Mouse (Mus musculus): ENCODE data around the gene St6galnac6. TPM values are rescaled to one million over a fixed set of nuclear protein-coding genes. Genes with fewer than 3 reads are reported as not detected.

Gene St6galnac6
- polyA plus RNA-seq, 1 experiment = 39.3 TPM

DNA sequence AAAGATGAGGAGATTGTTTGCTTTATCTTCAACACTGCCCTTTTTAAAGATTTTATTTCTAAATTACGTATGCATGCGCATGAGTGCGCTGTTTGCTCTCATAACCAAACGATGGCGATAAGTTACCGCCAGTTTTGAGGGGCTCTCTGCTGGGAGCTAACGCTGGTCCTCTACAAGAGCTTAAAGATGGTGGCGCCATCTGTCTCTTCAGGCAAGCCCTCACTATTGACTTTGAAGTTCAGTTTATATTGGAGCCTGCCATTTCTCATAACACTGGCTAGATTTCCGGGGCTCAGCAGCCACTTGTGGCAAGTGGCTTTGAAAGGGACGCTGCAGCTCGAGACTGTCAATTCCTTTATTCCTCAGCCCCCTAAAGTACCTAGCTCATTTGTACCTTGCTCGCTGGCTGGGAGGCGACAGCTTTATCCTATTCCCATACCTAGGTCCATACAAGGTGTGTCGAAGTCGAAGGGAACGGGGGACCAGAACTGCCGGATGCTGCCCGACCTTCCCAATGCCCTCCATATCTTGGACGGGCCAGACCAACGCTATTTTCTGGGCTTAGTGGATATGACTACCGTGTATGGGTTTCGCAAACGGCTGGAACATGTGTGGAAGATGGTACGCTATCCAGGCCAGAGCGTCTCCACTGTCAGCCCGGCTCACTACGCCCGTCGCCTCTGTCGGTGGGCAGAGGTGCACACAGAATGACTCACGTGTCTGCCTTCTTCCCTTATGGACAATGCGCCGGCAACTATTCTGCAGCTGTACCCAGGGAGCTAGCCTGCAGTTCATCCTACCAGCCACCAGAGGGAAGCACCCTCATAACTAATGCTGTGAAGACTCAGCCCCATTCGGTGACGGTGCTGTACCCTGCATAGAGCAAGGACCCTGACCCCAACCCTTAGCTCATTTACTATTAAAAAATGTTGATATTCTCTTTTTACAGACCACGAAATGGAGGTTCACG is 16.4 kb upstream of the St6galnac6 start:
- no peak overlapping the region for H3K4me3 ChIP-seq (ENCODE audit: insufficient read depth, low read length)

DNA sequence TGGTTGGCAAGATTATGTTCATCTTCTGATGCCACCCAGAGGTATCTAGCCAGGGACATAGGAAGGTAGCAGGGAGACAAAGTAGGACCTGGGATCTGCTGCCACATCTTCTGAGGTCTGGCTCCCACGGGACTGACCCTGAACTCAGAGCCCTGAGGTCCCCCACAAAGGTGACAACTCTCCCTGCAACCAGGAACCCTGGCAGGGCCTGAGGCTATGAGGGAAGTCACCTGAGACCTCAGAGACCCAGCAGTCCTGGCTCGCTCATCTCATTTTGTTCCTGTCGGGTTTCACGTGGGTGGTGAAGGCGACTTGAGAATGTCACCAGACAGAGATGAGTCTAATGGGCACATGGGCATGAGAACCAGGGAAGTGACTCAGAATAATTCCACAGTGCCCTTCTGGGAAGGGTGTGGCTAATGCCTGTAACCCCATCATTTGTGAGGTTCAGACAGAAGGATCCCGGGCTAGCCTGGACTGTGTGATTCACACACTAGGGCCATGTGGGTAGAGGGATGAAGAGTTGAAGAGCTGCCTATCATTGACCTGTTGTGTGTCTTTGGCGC is 14.3 kb upstream of the St6galnac6 start:
- peaks cover 7% of the 10 kb centered on the region for H3K4me1 ChIP-seq (ENCODE audit: control insufficient read depth, insufficient read depth, low read length)
- TF ChIP-seq CTCF (IDR thresholded peaks at IDR 0.05; ENCODE audit: borderline replicate concordance, insufficient read depth, low read length) (no peak), POLR2A (IDR thresholded peaks at IDR 0.05; ENCODE audit: low read depth, low read length) (no peak)
- H3K4me3 ChIP-seq (ENCODE audit: insufficient read depth, low read length) = no peak overlapping the region
- H3K27ac ChIP-seq (ENCODE audit: insufficient read depth, low read length) = no peak overlapping the region

More for the DNA sequence above, 16.4 kb upstream of the St6galnac6 start:
- H3K27ac ChIP-seq (ENCODE audit: insufficient read depth, low read length) = no peak overlapping the region
- peaks cover 5% of the 10 kb centered on the region for H3K4me1 ChIP-seq (ENCODE audit: control insufficient read depth, insufficient read depth, low read length)
- TF ChIP-seq POLR2A (IDR thresholded peaks at IDR 0.05; ENCODE audit: low read depth, low read length) = no peak; the same call in 1 of the 2 replicates
- peak; percentile 91 for TF ChIP-seq CTCF (IDR thresholded peaks at IDR 0.05; ENCODE audit: borderline replicate concordance, insufficient read depth, low read length)

DNA sequence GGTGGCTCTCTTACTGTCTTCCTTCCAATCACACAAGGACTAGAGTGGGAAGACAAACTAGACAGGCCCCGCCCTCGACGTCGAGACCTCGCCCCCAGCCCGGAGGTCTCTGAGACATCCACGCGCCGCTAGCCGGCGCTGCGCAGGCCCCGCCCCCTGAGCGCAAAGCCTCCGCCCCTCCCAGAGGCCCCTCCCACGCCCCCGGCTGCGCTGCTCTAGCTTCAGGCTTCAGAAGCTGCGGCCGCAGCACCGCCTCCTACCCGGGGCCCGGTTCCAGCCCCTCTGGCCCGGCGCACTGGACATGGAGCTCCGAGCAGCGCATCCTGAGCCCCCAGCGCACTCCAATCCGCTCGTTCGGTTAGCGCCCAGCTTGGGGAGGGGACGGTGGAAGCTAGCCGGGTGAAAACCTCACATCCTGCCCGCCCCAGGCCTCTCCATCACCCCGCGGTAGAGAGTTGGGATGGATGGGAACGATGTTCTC is 12.6 kb upstream of the St6galnac6 start, which contains the start of gene St6galnac4:
Gene St6galnac4 (plus strand): TSS at position 225 of the 481 bp plus-strand sequence.
- H3K4me1 ChIP-seq (ENCODE audit: control insufficient read depth, insufficient read depth, low read length) = peaks cover 7% of the 10 kb centered on the region
- peak; percentile 76 for TF ChIP-seq POLR2A (IDR thresholded peaks at IDR 0.05; ENCODE audit: low read depth, low read length)
- TF ChIP-seq CTCF (IDR thresholded peaks at IDR 0.05; ENCODE audit: borderline replicate concordance, insufficient read depth, low read length) = no peak
- peak within 1 kb of the TSS; percentile 36 for H3K27ac ChIP-seq (ENCODE audit: insufficient read depth, low read length)
- peak within 1 kb of the TSS; percentile 87 for H3K4me3 ChIP-seq (ENCODE audit: insufficient read depth, low read length)

DNA sequence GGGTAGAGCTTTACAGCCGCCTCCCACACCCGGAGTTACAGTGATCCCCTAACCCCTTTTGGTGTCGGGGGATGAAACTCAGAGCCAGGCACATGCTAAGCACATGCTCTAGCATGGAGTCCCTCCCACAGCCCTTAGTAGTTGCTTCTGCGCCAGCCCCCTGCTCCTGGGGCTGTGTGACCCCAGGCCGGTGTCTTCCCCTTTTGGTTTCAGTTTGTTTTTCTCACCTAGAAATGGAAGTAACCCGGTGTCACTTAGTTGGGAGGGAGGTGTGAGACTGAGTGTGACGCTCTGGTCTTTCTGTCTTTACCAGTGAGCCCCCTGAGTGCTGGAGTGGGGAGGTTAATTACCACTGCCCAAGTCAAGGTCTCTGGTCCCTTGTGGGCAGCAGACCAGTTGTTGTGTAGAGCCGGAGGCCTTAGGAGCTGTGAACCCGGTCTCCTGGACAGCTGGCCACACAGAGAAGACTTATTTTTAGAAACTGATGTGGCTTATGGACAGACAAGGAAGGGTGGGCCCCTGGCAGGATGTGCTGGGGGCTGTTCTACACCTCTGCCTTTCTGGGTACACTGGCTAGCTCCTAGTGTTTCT is 11.7 kb upstream of the St6galnac6 start:
- no peak overlapping the region for H3K27ac ChIP-seq (ENCODE audit: insufficient read depth, low read length)
- peaks cover 7% of the 10 kb centered on the region for H3K4me1 ChIP-seq (ENCODE audit: control insufficient read depth, insufficient read depth, low read length)
- TF ChIP-seq CTCF (IDR thresholded peaks at IDR 0.05; ENCODE audit: borderline replicate concordance, insufficient read depth, low read length) (no peak), POLR2A (IDR thresholded peaks at IDR 0.05; ENCODE audit: low read depth, low read length) (no peak)
- H3K4me3 ChIP-seq (ENCODE audit: insufficient read depth, low read length) = peak overlapping the region; percentile 87

DNA sequence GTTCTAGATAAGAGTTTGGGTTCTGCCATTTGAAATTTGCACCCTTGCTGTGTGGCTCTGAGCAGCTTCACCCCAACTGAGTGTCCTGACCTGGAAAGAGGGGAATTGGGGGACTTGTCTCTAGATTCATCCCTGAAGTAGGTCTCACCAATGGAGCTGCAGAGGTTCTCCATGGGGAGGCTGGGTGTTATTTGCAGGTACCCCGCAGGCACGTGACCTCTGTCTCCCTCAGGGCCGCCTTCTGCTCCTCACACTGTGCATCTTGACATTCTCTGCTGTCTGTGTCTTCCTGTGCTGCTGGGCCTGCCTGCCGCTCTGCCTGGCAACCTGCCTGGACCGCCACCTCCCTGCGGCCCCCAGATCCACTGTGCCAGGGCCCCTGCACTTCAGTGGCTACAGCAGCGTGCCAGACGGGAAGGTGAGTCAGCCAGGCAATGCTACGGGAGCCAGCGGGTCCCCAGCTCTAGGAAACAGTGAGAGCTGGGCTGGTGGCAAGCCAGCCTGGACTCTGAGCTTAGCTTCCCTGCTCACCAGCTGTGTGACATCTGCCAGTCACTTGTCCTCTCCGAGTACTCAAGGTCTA is 10.2 kb upstream of the St6galnac6 start:
- no peak for TF ChIP-seq POLR2A (IDR thresholded peaks at IDR 0.05; ENCODE audit: low read depth, low read length)
- no peak for TF ChIP-seq CTCF (IDR thresholded peaks at IDR 0.05; ENCODE audit: borderline replicate concordance, insufficient read depth, low read length)
- Histone ChIP-seq H3K27ac (ENCODE audit: insufficient read depth, low read length) (no peak overlapping the region), H3K4me3 (ENCODE audit: insufficient read depth, low read length) (no peak overlapping the region), H3K4me1 (ENCODE audit: control insufficient read depth, insufficient read depth, low read length) (peaks cover 7% of the 10 kb centered on the region)

DNA sequence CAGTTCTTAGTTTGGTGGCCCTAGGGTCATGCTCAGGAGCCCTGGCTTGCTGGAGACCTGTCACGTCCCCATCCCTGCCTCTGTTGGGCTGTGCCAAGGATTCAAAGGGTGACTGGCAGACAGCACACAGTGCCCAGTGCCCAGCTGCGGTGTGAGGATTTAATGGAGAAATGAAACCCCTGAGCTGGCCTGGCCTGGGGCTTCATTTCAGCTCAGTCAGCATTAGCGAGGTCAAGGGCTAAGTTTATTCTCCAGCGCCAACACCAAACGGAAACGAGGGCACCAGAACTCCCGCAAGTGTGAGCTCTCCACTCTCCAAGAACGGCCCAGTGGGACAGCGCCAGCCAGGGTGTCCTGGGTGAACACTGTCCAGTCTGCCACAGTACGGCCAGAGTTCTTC is 9.3 kb upstream of the St6galnac6 start:
- H3K4me1 ChIP-seq (ENCODE audit: control insufficient read depth, insufficient read depth, low read length) = peaks cover 7% of the 10 kb centered on the region
- no peak overlapping the region for H3K27ac ChIP-seq (ENCODE audit: insufficient read depth, low read length)
- H3K4me3 ChIP-seq (ENCODE audit: insufficient read depth, low read length) = no peak overlapping the region
- TF ChIP-seq POLR2A (IDR thresholded peaks at IDR 0.05; ENCODE audit: low read depth, low read length) = no peak
- TF ChIP-seq CTCF (IDR thresholded peaks at IDR 0.05; ENCODE audit: borderline replicate concordance, insufficient read depth, low read length) = no peak

DNA sequence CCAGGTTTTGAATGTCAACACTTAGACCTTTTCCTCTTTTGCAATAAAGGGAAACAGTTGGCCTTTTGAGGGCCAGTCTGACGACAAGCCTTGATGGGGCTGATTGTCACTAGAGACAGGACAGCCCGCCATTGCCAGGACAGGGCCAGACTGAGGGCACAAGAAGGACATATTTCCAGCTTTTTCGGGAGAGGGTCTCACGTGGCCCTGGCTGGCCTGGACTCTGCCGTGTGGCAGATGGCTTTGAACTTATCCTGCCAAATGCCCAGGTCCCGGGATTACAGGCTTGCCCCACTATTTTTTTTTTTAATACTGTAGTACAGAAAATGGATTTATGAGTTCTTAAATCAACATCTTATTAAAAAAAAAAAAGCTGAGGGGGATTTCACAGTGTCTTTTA is 8.3 kb upstream of the St6galnac6 start:
- no peak overlapping the region for H3K27ac ChIP-seq (ENCODE audit: insufficient read depth, low read length)
- H3K4me1 ChIP-seq (ENCODE audit: control insufficient read depth, insufficient read depth, low read length) = peaks cover 7% of the 10 kb centered on the region
- H3K4me3 ChIP-seq (ENCODE audit: insufficient read depth, low read length) = no peak overlapping the region
- TF ChIP-seq POLR2A (IDR thresholded peaks at IDR 0.05; ENCODE audit: low read depth, low read length) (no peak), CTCF (IDR thresholded peaks at IDR 0.05; ENCODE audit: borderline replicate concordance, insufficient read depth, low read length) (no peak)

DNA sequence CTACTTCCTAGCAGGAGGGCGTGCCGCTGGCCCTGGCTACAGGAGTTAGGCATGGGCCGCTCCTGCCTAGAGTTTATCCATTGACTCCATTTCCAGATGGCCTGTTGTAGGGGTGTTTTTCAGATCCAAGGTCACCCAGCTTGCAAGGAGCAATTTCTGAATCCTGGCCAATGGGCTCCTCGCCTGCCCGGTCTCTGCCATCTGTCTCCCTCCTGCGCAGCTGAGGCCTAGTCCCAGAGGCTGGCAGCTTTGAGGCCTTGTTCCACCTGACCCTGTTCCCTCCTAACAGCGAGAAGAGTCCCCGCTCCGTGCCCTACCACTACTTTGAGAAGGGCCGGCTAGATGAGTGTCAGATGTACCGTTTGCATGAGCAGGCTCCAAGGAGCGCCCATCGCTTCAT is 2.8 kb upstream of the St6galnac6 start:
- no peak for TF ChIP-seq POLR2A (IDR thresholded peaks at IDR 0.05; ENCODE audit: low read depth, low read length)
- no peak for TF ChIP-seq CTCF (IDR thresholded peaks at IDR 0.05; ENCODE audit: borderline replicate concordance, insufficient read depth, low read length)
- no peak overlapping the region for H3K4me3 ChIP-seq (ENCODE audit: insufficient read depth, low read length)
- H3K27ac ChIP-seq (ENCODE audit: insufficient read depth, low read length) = no peak overlapping the region

DNA sequence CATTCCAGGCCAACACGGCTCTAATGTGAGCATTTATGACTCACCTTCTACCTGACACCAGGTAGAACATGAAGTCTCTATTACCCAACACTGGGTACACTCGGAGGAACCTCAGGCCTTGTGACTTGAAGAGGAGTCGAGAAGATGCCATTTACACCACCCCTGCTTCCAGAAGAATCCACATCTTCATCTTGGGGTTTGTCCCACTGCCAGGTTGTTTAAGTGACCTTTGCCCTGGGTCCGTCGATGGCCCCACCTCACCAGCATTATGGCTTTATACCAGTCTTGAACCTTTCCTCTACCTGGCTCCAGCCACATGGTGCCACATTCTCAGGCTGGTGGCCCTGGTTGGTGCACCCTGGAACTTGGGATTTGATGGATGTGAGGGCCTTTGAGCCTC is 2.3 kb upstream of the St6galnac6 start:
- no peak overlapping the region for H3K4me3 ChIP-seq (ENCODE audit: insufficient read depth, low read length)
- no peak overlapping the region for H3K27ac ChIP-seq (ENCODE audit: insufficient read depth, low read length)
- no peaks in the 10 kb centered on the region; the same call in 1 of the 2 replicates for H3K4me1 ChIP-seq (ENCODE audit: control insufficient read depth, insufficient read depth, low read length)
- TF ChIP-seq CTCF (IDR thresholded peaks at IDR 0.05; ENCODE audit: borderline replicate concordance, insufficient read depth, low read length) (no peak), POLR2A (IDR thresholded peaks at IDR 0.05; ENCODE audit: low read depth, low read length) (no peak)

More for the DNA sequence above, 2.8 kb upstream of the St6galnac6 start:
- H3K4me1 ChIP-seq (ENCODE audit: control insufficient read depth, insufficient read depth, low read length) = no peaks in the 10 kb centered on the region

Measured in embryonic fibroblast, embryonic 13.5 days (primary cell).